ENCODE assay signal across 17 mouse cellular contexts in the genomic region with DNA sequence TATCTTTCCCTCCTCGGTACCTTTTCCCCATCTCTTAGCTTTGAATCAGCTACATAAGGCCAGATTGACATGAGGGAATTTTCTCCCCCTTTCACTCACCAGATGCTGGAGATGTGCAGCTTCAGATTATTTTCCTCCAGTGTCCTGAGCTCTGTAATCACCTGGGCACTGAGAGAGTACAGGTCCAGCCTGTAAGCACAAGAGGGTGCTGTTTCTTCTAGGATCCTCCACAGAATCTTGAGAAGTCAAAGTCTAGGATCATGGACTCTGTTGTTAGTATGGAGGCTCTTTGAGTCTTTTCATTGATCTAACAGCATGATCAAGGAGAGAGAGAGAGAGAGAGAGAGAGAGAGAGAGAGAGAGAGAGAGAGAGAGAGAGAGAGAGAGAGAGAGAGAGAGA. TPM values are rescaled to one million over a fixed set of nuclear protein-coding genes. Genes with fewer than 3 reads are reported as not detected.
"Had no signal": no experiment of that assay in that cellular context is flagged by ENCODE, and none has a peak within 500 bp of the region (broad histone marks: within the 10 kb centered on the region; RNA-seq: fewer than 3 reads in every experiment).

No protein-coding gene starts in this region.

- DNase-seq: kidney, postnatal 4 days; liver, embryonic 13.5 days; lung, adult 18-20 months; midbrain, embryonic 14.5 days; right cerebral cortex, postnatal 4 days; spleen, adult 18-20 months; thymus, adult 2 months; thymus, postnatal 25 days had no signal

- ATAC-seq: intestine, embryonic 15.5 days had no signal

- H3K4me1 ChIP-seq: intestine, embryonic 15.5 days; kidney, embryonic 15.5 days; limb, embryonic 15.5 days; liver, embryonic 13.5 days; midbrain, embryonic 10.5 days; neural tube, embryonic 15.5 days had no signal

- H3K9me3 ChIP-seq: intestine, embryonic 15.5 days; kidney, embryonic 15.5 days; limb, embryonic 15.5 days; liver, embryonic 13.5 days; midbrain, embryonic 10.5 days; neural tube, embryonic 15.5 days had no signal

- H3K36me3 ChIP-seq: intestine, embryonic 15.5 days; kidney, embryonic 15.5 days; limb, embryonic 15.5 days; liver, embryonic 13.5 days; midbrain, embryonic 10.5 days; neural tube, embryonic 15.5 days had no signal

- H3K4me3 ChIP-seq: intestine, embryonic 15.5 days; kidney, embryonic 15.5 days; limb, embryonic 15.5 days; liver, embryonic 13.5 days; midbrain, embryonic 10.5 days; myocyte; neural tube, embryonic 15.5 days had no signal

- H3K27me3 ChIP-seq: intestine, embryonic 15.5 days; kidney, embryonic 15.5 days; limb, embryonic 15.5 days; liver, embryonic 13.5 days; neural tube, embryonic 15.5 days had no signal

RNA-seq across cellular contexts. Expression of gene Nlrp1a, which starts 25.1 kb away (rescaled TPM):
- polyA plus RNA-seq: midbrain, embryonic 14.5 days; myocyte; neural tube, embryonic 11.5 days; neural tube, embryonic 15.5 days; stomach, embryonic 14.5 days; testis, adult 2 months had no signal
